In the genomic region with DNA sequence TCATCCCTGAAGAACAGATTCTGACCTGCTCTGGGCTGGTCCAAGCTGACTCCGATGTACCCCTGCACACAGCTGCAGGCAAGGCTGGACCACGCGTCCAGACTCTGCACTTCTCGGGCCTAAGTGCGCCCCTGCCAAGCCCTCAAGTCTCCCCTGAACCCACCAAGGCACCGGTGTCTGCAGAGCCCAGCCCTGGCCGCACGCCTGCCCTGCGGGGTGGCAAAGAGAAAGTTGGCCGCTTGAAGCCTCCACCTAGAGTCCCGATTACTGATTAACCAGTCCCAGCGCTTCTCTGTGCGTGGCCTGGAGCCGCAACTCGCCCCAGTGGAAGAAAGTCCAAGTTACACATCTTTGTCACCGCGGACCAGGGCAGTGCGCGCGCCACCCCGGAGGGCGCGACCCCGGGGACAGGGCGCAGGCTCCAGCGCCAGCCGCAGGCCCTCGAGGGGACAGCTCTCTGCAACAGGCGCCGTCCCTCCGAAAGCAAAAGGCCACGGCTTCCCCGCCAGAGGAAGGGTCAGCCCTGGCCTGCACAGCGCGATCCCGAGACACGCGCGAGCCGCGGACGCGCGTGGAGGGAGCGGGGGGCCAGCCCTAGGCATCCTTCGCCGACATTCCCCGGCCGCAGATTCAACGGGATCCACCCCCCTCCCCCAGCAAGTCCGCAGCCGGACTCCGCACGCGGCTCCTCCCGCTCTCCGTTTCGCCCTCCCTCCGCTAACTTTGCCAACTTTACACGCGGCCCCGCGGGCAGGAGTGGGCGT, we compare ENCODE assay signal across 8 mouse cellular contexts. TPM values are rescaled to one million over a fixed set of nuclear protein-coding genes. Genes with fewer than 3 reads are reported as not detected.
DNase-seq lines count a peak whose midpoint lies in the region; ATAC-seq and TF ChIP-seq lines count a peak whose summit lies in the region.

No protein-coding gene starts in this region.

- H3K9ac ChIP-seq in forebrain, embryonic 14.5 days (ENCODE audit: low read length) = peak overlapping the region; percentile 66

- WGBS in forebrain, embryonic 14.5 days = 1% methylated on average over 59 of the region's 64 CpGs

- H3K4me3 ChIP-seq in E14TG2a.4 (replicated peaks; ENCODE audit: low read length) = peak overlapping the region; percentile 90
- peak overlapping the region; percentile 53 for H3K4me3 ChIP-seq in forebrain, embryonic 14.5 days (ENCODE audit: low read depth, low read length)

- no peaks in the 10 kb centered on the region; the same call in 1 of the 2 replicates for H3K36me3 ChIP-seq in E14TG2a.4 (ENCODE audit: insufficient read depth, low read length)
- H3K36me3 ChIP-seq in forebrain, embryonic 14.5 days (ENCODE audit: control insufficient read depth, insufficient read depth, low read length) = no peaks in the 10 kb centered on the region

- peak; percentile 40 for ATAC-seq in forebrain, embryonic 14.5 days

- TF ChIP-seq CTCF in E14TG2a.4 (conservative IDR thresholded peaks at IDR 0.05; ENCODE audit: low read length) = no peak

- H3K27ac ChIP-seq in forebrain, embryonic 14.5 days (ENCODE audit: low read depth, low read length) = no peak overlapping the region; the same call in 1 of the 2 replicates

- peaks cover 20% of the 10 kb centered on the region for H3K27me3 ChIP-seq in E14TG2a.4 (ENCODE audit: insufficient read depth, low read length)
- H3K27me3 ChIP-seq in forebrain, embryonic 14.5 days (replicated peaks; ENCODE audit: control insufficient read depth, insufficient read depth, low read length) = 0 out of 2 replicates have a peak, but pooled peaks cover 3% of the 10 kb centered on the region

- H3K4me1 ChIP-seq in E14TG2a.4 (replicated peaks; ENCODE audit: low read depth, low read length) = peaks cover 70% of the 10 kb centered on the region
- H3K4me1 ChIP-seq in forebrain, embryonic 14.5 days (ENCODE audit: control insufficient read depth, insufficient read depth, low read length) = peaks cover 7% of the 10 kb centered on the region

- H3K9me3 ChIP-seq in E14TG2a.4 (ENCODE audit: low read length) = no peaks in the 10 kb centered on the region
- no peaks in the 10 kb centered on the region for H3K9me3 ChIP-seq in forebrain, embryonic 14.5 days (replicated peaks; ENCODE audit: control insufficient read depth, low read length)

- peak; percentile 54 for DNase-seq in adrenal gland, postnatal 10 days
- DNase-seq in adrenal gland, postnatal 25 days = no peak
- DNase-seq in forebrain, embryonic 14.5 days (ENCODE audit: low spot score) = no peak
- DNase-seq in kidney, adult 8-10 months = peak; percentile 84 to 86
- peak; percentile 38 for DNase-seq in lung, postnatal 36 days
- DNase-seq in adipocyte (ENCODE audit: low spot score) = no peak
- DNase-seq in spleen, adult 12 weeks (ENCODE audit: low spot score) = no peak

- peak overlapping the region; percentile 94 for H3K4me2 ChIP-seq in forebrain, embryonic 14.5 days (ENCODE audit: low read length)

RNA-seq across cellular contexts. Expression of a gene that starts 0.5 kb away (rescaled TPM):
- total RNA-seq in adrenal gland, postnatal 10 days (2021) = 10 to 100 TPM; 23.0 to 23.1 TPM
- total RNA-seq in adrenal gland, postnatal 25 days (2021) = 12.6 and 17.8 TPM in 2 replicates
- polyA plus RNA-seq in forebrain, embryonic 14.5 days (2014; fragmentation: Nextera tagmentation; extraction: Ambion mirVana) = 2.1 and 2.7 TPM in 2 replicates

RNA-seq across cellular contexts. Expression of a gene that starts 6.1 kb away (rescaled TPM):
- total RNA-seq in adrenal gland, postnatal 10 days (2021) = not detected
- total RNA-seq in adrenal gland, postnatal 25 days (2021) = not detected in 2 replicates
- not detected in 2 replicates for polyA plus RNA-seq in forebrain, embryonic 14.5 days (2014; fragmentation: Nextera tagmentation; extraction: Ambion mirVana)

Comparison
In these comparisons a context has a peak if more than half of its experiments do, and no peak if none do; other contexts are left out.
1. DNase-seq: peak in adrenal gland, postnatal 10 days (single experiment), kidney, adult 8-10 months (2 of 2) and lung, postnatal 36 days (single experiment); none in adrenal gland, postnatal 25 days (single experiment), forebrain, embryonic 14.5 days (single experiment), adipocyte (single experiment) and spleen, adult 12 weeks (single experiment).